Mouse (Mus musculus): ENCODE data around the gene Rps6kb2.
A peak's percentile ranks its signal among the peaks of the same experiment; 100 is the strongest.

Rps6kb2 gene

DNA sequence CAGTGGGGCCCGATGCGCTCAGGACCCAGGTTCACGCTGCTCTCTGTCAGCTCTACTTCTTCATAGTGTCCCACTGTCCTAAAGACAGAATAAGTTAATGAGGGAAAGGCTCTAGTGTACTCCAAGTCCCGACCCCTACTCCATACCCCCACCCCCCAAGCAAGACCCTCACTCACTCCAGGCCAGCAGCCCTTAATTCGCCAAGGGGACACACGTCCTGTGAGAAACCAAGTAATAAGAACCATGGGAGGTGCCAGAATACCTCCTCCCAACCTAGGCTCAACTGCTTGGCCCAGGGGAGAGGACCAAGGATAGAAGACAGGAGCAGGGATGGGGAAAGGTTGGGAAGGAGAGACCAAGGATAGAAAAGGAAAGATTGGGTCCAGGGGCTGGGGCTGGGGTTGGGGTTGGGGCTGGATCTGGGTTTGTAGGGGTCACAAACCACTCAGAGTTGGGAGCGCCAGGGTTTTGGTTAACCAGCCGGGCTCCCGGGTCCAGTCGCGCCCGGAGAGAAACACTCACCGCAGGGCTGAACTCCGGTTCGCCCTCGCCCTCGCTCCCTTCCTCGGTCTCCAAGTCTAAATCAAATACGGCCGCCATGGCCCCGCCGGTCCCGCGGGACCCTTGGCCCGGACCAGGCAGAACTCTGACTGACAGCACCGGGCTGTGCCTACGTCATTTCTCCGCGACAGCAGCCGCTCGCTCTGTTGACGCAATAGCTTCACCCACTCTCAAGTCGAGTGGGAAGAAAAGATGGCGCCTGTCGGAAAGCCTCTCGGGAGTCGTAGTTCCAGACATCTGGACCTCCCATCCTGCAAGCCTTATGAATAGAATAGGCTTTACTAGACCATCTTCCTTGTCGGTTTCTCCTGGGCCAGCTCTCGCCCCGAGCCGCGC, at the start of gene Rps6kb2:
Rps6kb2 (minus strand) TSS at position 709 of the 897 bp plus-strand sequence.
- peak; percentile 95 for DNase-seq (ENCODE audit: low spot score)

DNA sequence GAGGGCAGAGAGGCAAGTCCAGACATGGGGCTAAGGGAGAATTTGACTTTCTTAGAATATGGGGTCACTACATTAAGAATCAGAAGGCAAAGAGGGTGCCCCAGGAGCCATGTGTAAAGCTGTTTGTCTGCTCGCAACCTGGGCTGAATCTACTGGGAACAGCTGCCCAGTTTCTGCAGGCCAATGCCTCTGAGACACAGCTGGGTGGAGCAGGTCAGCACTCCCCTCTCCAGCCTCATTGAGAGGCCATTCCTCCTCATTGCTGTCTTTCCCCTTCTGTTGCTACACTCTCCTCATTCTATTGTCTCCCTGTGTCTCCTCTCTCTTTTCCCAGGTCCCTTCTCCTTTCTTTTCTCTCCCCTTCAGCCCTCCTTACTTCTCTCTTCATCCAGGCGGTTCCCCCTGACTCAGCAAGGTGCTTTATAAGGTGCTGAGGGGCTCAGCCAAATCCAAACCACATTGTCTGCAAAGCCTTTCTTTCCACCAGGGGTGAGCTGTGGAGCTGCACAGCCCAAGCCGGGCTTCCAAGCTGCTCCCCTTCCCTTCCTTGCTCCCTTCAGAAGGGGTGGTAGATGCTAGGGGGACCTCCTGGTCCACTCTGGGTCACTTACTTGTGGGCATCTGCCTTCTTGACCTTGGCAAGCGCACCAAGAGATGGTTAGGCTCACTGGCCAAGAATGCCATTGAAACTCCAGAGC, 48.9 kb upstream of the Rps6kb2 start:
- no peak for DNase-seq (ENCODE audit: low spot score)

DNA sequence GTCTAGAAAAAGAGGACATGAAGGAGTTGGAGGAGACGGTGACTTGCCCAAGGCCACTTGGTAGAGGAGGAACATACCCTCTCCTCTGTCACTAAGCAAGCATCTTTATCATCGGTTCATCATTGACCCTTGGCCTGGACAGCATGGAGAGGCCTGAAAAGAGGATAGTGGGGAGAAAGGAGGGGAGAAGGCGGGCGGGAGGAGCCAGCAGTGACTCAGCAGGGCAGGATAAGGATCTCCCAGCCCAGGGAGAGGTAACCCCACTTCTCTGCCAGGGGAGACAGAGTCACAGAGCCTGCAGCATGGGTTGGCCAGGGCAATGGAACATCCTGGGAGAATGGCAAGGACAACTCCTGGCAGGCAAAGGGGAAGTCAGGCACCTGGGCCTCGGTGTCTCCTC, 45.4 kb upstream of the Rps6kb2 start:
- DNase-seq (ENCODE audit: low spot score): no peak

DNA sequence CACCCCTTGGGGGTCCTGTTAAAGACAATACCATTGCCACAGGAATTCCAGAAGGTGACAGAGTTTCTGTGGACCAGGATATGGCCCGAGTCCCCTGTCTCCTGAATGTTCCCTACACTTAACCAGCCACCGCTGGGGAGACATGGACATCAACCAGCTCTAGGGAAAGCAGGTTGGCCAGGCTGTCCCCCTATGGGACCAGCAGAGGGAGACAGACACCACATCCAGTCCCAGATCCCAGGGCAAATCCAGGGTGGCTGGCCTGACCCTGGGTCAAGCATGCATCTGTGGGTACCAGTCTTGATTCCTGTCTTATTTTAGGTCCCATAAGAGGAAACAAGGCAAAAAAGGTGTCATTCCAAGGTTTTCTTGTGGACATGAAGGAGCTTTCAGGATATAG, 43.8 kb upstream of the Rps6kb2 start:
- DNase-seq (ENCODE audit: low spot score): peak; percentile 52

DNA sequence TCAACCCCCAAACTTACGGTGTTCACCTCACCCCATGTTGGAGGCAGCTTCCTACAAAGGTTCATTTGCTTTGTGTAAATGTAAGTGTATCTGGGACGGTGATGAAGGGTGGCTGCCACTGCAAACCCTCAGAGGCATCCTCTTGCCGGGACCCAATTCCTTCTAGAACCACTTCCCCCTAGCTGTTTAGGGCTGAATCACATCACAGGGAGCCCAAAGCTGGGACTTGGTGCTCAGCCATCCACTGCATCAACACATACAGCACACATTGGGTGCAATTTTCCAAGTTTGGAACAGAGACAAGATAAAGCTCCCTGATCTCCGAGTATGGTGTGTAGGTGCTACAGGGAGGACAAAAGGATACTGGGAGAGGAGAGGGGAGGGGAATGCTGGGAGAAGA, 41.7 kb upstream of the Rps6kb2 start:
- DNase-seq (ENCODE audit: low spot score): no peak

DNA sequence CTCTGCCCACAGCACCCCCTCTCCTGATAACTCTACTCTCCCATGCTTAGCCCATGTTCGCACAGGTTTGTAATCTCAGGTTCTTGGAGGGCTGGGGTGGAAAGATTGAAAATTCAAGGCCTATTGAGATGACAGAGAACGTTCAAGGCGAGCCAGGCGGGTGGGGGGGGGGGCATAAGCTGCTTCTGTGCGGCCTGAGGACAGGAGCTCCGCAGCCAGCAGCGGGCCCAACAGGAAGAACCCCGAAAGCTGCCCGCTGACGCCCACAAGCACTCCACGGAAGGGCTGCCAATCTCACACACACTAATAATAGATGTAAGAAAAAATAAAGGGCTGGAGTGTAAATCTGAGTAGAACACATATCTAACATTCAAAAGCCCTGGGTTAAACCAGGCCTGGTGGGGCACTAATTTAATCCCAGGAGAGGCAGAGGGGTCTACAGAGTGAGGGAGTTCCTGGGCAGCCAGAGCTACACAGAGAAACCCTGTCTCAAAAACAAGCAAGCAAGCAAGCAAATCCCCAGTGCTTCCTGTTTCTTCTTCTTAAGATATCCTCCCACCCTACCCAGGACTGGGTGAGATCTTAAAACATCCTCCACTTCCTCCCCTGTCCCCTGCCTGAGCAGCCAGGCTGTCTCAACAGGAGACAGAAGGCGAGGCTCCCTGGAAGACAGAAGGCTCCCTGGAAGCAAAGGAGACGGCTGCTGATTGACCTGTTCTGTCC, 40.6 kb upstream of the Rps6kb2 start:
- DNase-seq (ENCODE audit: low spot score): no peak

DNA sequence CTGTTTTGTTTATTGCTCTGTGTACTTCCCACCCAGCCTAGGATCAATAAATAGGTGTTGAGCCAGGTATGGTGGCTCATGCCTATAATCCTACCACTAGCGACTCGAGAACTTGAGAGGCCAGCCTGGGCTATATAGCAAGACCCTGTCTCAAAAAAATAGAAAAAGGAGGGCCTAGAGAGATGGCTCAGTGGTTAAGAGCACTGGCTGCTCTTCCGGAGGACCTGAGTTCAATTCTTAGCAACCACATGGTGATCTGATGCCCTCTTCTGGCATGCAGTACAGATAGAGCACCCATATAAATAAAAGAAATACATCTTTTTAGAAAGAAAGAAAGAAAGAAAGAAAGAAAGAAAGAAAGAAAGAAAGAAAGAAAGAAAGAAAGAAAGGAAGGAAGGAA, 40.0 kb upstream of the Rps6kb2 start:
- no peak for DNase-seq (ENCODE audit: low spot score)

DNA sequence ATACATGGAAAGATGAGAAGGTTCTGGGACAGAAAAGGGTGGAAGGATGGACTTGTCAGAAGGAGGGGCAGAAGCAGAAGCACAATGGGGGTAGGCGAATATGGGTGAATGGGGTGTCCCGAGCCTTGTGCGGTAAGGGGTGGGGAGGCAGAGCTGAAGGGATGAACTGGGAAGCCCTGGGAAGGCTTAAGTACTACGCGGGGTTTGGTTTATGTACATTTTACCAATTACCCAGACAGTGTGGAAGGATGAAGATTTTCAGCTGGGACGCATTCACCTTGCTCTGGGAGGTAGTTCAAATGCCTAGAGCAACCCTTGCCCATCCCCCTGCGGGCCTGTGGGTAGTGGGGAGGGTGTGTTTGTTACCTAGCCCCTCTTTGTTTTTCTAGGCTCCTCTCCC, 39.0 kb upstream of the Rps6kb2 start:
- no peak for DNase-seq (ENCODE audit: low spot score)

DNA sequence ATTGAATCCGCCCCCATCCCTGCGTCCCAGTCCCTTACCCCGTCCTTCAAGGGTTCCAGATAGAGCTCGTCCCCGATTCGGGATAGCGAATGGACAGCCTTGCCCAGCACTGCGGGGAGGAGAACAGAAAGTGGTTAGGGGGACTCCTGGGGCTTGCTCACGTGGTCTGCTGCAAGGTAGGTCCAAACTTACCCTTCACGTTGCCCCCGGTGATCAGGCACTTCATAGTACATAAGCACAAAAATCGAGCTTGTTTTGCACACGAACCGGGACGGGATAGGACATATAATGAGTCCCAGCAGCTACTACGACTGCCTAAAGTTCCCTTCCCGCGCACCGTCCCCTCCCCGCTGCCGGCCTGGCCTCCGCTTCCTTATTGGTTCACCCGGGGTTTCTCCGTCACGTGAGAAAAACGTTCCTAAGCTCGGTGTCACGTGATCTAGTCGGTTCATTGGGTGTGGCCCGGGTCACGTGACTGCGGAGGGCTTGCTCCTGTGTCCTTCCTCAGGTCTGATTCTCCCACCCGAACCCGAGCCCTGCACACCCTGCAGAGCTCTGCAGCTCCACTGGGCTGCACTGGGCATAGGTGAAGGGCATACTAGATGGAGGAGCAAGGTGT, 38.2 kb upstream of the Rps6kb2 start, which contains the start of gene Rad9a:
Rad9a (minus strand) TSS at position 372 of the 619 bp plus-strand sequence.
- peak; percentile 99 for DNase-seq (ENCODE audit: low spot score)

DNA sequence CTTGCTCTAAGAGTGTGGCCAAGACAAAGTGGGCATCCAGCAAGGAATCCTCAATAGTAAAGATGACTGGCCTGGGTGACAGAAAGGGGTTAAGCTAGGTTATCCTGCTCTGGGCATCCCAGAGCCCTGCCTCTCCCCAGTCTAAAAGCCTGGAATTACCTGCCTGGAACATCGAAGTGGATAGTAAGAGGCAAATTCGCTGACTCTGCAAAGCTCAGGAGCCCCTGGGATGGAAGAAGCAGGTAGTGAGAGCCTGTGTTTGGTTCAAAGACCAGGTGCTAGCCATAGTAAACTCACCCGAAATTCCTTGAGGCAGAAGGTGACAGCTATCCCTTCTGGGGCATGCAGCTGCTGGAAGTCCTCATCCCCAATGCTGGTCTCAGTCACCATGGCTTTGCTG, 34.0 kb upstream of the Rps6kb2 start:
- DNase-seq (ENCODE audit: low spot score): no peak

DNA sequence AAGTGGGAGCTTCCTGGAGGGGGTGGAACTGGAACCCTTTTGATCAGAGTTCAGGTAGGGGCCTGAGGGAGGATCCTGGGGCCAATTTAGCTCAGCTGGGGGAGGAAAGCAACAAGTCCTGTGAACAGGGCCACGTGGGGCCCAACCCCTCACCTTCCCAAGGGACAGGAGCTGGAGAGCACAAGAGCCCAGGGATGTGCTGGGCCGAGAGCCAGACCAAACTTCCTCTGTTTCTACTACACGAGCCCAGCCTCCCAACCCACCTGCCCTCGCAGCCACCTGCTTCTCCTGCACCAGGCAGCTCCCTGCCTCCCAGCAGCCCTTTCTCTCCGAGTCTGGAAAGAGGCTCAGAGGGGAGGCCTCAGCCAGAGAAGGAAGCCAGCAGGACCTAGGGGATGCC, 33.4 kb upstream of the Rps6kb2 start:
- no peak for DNase-seq (ENCODE audit: low spot score)

DNA sequence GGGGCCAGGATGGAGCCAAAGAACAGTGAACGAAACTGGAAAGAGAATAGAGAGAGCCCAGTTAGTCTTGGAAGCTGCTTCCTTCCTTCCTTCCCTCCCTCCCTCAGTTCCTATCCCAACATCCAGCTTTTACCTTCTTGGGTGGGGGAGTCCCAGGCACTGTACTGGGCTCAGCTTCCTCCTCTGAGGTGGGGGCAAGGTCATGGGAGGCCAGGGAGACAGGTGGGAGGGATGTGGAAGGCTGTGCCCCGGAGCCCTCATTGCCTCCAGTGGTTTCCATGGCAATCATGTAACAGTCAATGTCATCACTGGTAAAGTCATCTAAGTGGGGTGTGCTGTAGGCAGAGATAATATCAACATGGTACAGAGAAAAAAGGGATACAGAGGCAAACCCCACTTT, 32.9 kb upstream of the Rps6kb2 start:
- DNase-seq (ENCODE audit: low spot score): no peak

DNA sequence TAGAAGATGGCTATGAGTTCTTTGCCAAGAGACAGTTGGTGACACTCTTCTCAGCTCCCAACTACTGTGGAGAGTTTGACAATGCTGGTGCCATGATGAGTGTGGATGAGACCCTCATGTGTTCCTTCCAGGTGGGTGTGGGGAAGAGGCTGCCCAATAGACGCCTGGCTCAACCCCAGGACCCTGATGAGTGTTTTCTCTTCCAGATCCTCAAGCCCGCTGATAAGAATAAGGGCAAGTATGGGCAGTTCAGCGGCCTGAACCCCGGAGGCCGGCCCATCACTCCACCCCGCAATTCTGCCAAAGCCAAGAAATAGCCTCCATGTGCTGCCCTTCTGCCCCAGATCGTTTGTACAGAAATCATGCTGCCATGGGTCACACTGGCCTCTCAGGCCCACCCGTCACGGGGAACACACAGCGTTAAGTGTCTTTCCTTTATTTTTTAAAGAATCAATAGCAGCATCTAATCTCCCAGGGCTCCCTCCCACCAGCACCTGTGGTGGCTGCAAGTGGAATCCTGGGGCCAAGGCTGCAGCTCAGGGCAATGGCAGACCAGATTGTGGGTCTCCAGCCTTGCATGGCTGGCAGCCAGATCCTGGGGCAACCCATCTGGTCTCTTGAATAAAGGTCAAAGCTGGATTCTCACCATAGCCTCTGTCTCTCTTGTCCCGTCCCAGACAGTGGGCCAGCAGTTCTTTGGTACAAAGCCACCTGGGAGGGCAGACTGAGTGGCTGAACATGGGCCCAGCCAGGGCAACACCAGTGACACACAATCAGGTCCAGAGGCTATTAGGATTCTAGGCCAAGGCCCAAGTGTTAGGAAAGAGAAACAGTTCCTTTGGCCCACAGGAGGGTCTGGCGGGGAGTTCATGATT, 31.9 kb upstream of the Rps6kb2 start:
- no peak for DNase-seq (ENCODE audit: low spot score)

DNA sequence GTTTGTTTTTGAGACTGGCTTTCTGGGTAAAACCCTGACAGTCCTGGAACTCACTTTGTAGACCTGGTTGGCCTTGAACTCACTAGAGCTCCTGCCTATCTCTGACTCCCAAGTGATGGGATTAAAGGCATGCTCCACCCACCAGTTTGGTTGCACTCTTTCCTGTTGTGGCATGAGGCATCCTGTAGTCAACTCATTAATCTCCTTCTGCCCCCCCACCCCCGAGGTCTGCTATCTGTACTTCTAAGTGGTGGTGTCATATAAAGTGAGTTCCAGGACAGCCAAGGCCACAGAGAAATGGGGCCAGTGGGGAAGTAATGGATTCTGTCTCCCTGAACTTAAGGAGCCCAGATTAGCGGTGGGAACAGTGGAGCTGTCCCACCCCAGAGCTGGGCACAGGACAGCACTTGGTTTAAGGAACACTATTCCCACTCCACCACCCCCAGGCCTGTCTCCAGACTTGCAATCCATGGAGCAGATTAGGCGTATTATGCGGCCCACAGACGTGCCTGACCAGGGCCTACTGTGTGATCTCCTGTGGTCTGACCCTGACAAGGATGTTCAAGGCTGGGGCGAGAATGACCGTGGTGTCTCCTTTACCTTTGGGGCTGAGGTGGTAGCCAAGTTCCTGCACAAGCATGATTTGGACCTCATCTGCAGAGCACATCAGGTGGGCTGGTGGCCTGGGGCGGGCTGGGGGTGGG, 31.0 kb upstream of the Rps6kb2 start:
- no peak for DNase-seq (ENCODE audit: low spot score)

DNA sequence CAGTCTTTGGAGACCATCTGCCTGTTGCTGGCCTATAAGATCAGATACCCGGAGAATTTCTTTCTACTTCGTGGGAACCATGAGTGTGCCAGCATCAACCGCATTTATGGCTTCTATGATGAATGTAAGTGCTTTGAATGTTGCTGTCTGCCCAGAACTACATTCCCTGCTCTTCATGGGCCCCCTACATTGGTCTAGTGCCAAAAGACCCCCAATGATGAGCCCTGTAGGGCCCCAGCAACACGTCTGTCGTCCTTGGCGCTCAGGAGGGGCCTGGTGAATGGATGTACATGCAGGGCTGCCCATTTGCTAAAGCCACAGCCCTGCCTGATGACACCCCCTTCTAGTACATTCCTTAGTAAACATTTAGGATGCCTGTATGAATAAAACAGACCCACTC, 30.0 kb upstream of the Rps6kb2 start:
- no peak for DNase-seq (ENCODE audit: low spot score)

DNA sequence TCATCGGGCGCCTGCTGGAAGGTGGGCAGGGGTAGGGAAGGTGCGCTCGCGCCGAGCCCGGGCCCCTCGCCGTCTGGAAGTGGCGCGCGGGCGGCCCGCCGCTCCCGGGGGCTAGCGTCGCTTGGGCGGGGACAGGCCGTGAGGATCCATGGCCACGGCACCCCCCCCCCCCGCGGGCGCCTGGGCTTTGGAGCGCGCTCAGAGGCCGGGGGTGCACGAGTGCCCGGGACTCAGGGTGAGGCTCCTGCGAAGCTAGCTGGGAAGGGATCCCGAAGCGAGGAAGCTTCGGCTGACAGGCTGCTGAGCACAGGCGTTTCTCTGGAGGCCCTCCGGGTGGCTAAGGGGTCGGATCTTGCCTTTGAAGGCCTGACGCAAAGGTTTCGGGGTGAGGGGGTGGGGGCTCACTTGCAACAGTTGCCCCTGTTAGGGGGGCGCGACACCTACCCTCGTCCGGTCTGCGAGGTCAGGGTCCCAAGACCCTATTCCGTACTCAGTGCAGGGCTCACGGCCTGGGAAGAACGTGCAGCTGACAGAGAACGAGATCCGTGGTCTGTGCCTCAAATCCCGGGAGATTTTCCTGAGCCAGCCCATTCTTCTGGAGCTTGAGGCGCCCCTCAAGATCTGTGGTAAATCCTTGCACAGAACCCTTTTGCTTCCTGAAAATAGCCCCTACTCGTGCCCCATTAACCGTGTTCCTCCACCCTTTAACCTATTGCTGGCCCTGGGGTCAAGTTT, 29.3 kb upstream of the Rps6kb2 start:
- DNase-seq (ENCODE audit: low spot score): peak; percentile 22

DNA sequence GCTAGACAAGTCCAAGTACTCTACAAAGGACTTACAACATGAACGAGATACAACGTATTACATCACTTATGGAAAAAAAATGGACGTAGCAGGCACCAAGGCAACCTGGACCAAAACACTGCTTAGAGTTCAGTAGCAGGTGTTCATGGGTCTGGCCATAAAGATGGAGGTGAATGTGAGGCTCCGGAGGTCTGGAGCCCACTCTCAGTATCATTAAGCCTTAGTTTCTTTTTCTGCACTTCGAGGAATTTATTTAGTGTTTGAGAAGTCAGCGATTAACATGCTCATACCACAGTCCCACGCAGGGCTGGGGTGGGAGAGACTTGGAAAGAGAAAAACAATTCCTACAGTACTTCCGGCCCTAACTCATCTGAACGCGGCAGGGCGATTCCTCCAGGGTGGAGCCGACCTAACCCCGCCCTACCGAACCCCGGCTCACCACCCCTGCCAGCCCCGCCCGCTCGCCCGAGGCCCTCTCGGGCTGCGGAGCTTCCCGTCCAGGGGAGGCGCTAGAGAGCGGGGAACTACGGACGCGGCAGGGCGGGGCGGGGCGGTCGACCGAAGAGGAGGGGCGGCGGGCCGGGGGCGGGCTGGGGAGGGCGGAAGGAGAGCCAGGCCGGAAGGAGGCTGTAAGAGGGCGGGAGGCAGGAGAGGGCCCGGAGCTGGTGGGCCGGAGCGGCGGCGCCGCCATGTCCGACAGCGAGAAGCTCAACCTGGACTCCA, 28.5 kb upstream of the Rps6kb2 start, which contains the start of gene Ppp1ca:
Ppp1ca (plus strand) TSS at position 538 of the 723 bp plus-strand sequence.
- peak; percentile 94 for DNase-seq (ENCODE audit: low spot score)

DNA sequence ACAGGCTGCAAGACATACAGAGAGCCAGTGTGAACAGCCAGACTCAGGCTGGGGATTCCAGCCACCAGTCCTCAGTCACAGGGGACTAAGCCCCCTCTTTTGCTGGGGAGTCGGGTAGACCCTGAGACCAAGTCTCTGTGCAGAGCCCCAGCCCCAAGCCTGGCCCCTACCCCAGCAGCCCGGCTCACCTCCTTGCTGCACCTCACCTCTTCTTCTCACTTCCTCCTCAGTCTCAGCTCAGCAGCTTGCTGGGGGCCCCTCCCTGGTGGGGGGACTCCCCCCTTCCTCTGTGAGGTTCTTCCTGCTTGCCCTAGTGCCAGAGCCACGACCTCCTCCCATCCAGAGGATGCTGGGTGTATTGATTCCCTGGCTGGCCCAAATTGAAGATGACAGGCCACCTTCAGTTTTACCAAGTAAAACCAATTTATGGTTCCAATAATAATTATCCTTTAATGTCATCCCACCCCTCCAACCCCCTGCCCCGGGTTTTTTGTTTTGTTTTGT, 27.7 kb upstream of the Rps6kb2 start, which contains the start of gene Tbc1d10c:
Tbc1d10c (minus strand) TSS at position 454 of the 504 bp plus-strand sequence.
- DNase-seq (ENCODE audit: low spot score): no peak
